Mouse (Mus musculus) C2C12 (cell line): ENCODE measurements around the gene Gpr27.

Experiments
- CEBPB ChIP-seq: IDR thresholded peaks from one replicate; pipeline ENCODE4 v1.6.1; 2011; ENCODE audit warnings: low read depth, mild to moderate bottlenecking, control low read depth, moderate library complexity
- CTCF ChIP-seq: IDR thresholded peaks from one replicate; pipeline ENCODE4 v1.5.1; 2011; ENCODE audit not compliant: control insufficient read depth, insufficient read depth, insufficient read length
- MAX ChIP-seq: IDR thresholded peaks from one replicate; pipeline ENCODE4 v1.6.1; 2011; ENCODE audit warnings: mild to moderate bottlenecking, control low read depth
- MYOD1 ChIP-seq: IDR thresholded peaks from one replicate; pipeline ENCODE4 v1.6.1; 2011; ENCODE audit warnings: low read depth; ENCODE audit not compliant: control insufficient read depth, insufficient read length
- USF1 ChIP-seq: IDR thresholded peaks from one replicate; pipeline ENCODE4 v1.6.1; 2011; ENCODE audit warnings: low read depth, mild to moderate bottlenecking, control low read depth, moderate library complexity

DNA sequence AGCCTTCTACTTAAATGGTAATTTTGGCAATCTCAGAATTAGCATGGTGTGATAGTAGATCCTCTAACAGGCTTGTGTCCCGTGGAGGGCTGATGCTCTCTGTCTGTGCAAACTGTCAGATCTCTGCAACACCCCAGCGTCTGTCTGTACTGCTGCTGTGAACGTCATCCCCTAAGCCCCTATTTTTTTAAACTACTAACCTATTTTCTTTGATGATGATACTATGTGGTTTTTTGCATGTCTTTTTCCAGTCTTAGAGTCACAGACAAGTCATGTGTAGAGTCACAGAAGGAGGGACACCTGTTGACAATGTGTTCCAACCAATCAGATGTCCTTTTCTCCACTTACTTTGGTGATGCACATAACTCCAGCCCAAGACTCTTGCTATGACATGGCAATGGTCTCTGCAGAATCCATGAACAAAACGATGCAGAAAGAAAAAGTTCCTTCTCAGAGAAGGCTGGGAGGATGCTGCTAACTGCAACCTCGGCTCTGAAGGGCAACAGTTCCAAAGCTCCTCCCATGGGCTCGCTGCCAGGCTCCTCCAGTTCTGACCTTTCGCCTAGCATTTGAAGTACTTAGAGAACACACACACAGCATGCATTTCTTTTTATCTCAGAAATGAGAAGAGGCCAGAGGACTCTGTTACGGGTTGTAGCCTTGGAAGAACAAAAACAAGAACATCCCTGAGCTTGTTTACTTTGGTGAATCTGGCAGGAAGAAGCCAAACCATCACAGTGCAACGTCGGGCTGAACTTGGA, 48.9 kb upstream of the Gpr27 start:
- TF ChIP-seq CTCF (no peak), USF1 (no peak), MAX (no peak), MYOD1 (no peak), CEBPB (no peak)
